Mouse (Mus musculus) frontal cortex, postnatal 10 days (tissue): ENCODE measurements around the gene Tomt.

ENCODE experiments used
- DNase-seq, 2 experiments: peaks; one replicate each; pipeline ENCODE4 v3.0.0; 2022; ENCODE audit warnings: low spot score in 2 of 2, mixed read lengths in 1 of 2

Gene Tomt

GRCm38 (mm10) chr7:101902846-101903245 lies 3.3 kb downstream of the Tomt start:
- no peak for DNase-seq

GRCm38 (mm10) chr7:101901969-101902368 lies 4.2 kb downstream of the Tomt start:
- DNase-seq: no peak

GRCm38 (mm10) chr7:101900331-101901097 lies 5.6 kb downstream of the Tomt start:
- no peak for DNase-seq

GRCm38 (mm10) chr7:101896104-101897066 lies 9.8 kb downstream of the Tomt start:
- peak; percentile 96 to 97 for DNase-seq

- no peak for DNase-seq
Observed at GRCm38 (mm10) chr7:101895695-101896094, 10.5 kb downstream of the Tomt start.

- no peak for DNase-seq
Observed at GRCm38 (mm10) chr7:101888460-101888859, 17.7 kb downstream of the Tomt start.

GRCm38 (mm10) chr7:101886274-101886673 lies 19.9 kb downstream of the Tomt start:
- DNase-seq: no peak

- DNase-seq: no peak
Observed at GRCm38 (mm10) chr7:101884160-101884559, 22.0 kb downstream of the Tomt start.

GRCm38 (mm10) chr7:101882413-101883154 lies 23.6 kb downstream of the Tomt start:
- DNase-seq: no peak

GRCm38 (mm10) chr7:101880855-101881254 lies 25.3 kb downstream of the Tomt start:
- DNase-seq: no peak

- no peak for DNase-seq
Observed at GRCm38 (mm10) chr7:101875978-101876377, 30.2 kb downstream of the Tomt start.

GRCm38 (mm10) chr7:101871296-101871695 lies 34.9 kb downstream of the Tomt start:
- DNase-seq: no peak

GRCm38 (mm10) chr7:101870629-101871028 lies 35.5 kb downstream of the Tomt start, which contains the start of gene Folr1:
TSS of gene Folr1 (minus strand) at chr7:101870788.
- DNase-seq: no peak

GRCm38 (mm10) chr7:101869163-101869500 lies 37.0 kb downstream of the Tomt start:
- DNase-seq: no peak

GRCm38 (mm10) chr7:101868241-101869162 lies 37.7 kb downstream of the Tomt start:
- no peak for DNase-seq

- no peak for DNase-seq
Observed at GRCm38 (mm10) chr7:101867482-101867881, 38.7 kb downstream of the Tomt start.

- no peak for DNase-seq
Observed at GRCm38 (mm10) chr7:101866491-101867265, 39.5 kb downstream of the Tomt start.

GRCm38 (mm10) chr7:101863415-101863814 lies 42.7 kb downstream of the Tomt start, which contains the start of gene Anapc15:
TSS of gene Anapc15 (plus strand) at chr7:101863715.
- DNase-seq: no peak

GRCm38 (mm10) chr7:101862291-101862690 lies 43.9 kb downstream of the Tomt start:
- no peak for DNase-seq

- no peak for DNase-seq
Observed at GRCm38 (mm10) chr7:101860978-101861377, 45.2 kb downstream of the Tomt start.
